Mouse (Mus musculus): ENCODE data around the gene Cenpj. TPM values are rescaled to one million over a fixed set of nuclear protein-coding genes. Genes with fewer than 3 reads are reported as not detected.

Gene Cenpj
- polyA plus RNA-seq, 1 experiment from 2014 or later, result 26.0 TPM

GRCm38 (mm10) chr14:56544946-56545345, 30.3 kb downstream of the Cenpj start:
- H3K27ac ChIP-seq (replicated peaks; ENCODE audit: low read depth, low read length), result no peak overlapping the region
- DNase-seq (ENCODE audit: low spot score), result no peak
- WGBS, result 97% methylated on average over 1 of the region's 1 CpGs
- no peak overlapping the region for H3K4me3 ChIP-seq (ENCODE audit: low read depth, low read length)
- ATAC-seq (replicated peaks; ENCODE audit: insufficient number of reproducible peaks, low FRiP score, low TSS enrichment, low read depth), result no peak
- H3K36me3 ChIP-seq (replicated peaks; ENCODE audit: control insufficient read depth, insufficient read depth, low read depth, low read length), result no peaks in the 10 kb centered on the region
- no peaks in the 10 kb centered on the region for H3K4me1 ChIP-seq (ENCODE audit: control insufficient read depth, insufficient read depth, low read length)
- no peak overlapping the region for H3K4me2 ChIP-seq (ENCODE audit: low read depth, low read length)
- H3K9ac ChIP-seq (replicated peaks; ENCODE audit: low read length), result no peak overlapping the region
- no peaks in the 10 kb centered on the region for H3K27me3 ChIP-seq (ENCODE audit: control insufficient read depth, insufficient read depth, low read length)
- H3K9me3 ChIP-seq (replicated peaks; ENCODE audit: control insufficient read depth, low read length), result no peaks in the 10 kb centered on the region

GRCm38 (mm10) chr14:56530788-56531187, 44.4 kb downstream of the Cenpj start:
- Histone ChIP-seq H3K4me2 (ENCODE audit: low read depth, low read length) (no peak overlapping the region), H3K27me3 (ENCODE audit: control insufficient read depth, insufficient read depth, low read length) (no peaks in the 10 kb centered on the region), H3K4me1 (ENCODE audit: control insufficient read depth, insufficient read depth, low read length) (no peaks in the 10 kb centered on the region), H3K9ac (replicated peaks; ENCODE audit: low read length) (no peak overlapping the region), H3K9me3 (replicated peaks; ENCODE audit: control insufficient read depth, low read length) (no peaks in the 10 kb centered on the region), H3K36me3 (replicated peaks; ENCODE audit: control insufficient read depth, insufficient read depth, low read depth, low read length) (no peaks in the 10 kb centered on the region; the same call in 1 of the 2 replicates), H3K4me3 (ENCODE audit: low read depth, low read length) (no peak overlapping the region), H3K27ac (replicated peaks; ENCODE audit: low read depth, low read length) (no peak overlapping the region)
- DNase-seq (ENCODE audit: low spot score) (no peak), ATAC-seq (replicated peaks; ENCODE audit: insufficient number of reproducible peaks, low FRiP score, low TSS enrichment, low read depth) (no peak)
- 79% methylated on average over 2 of the region's 2 CpGs for WGBS

GRCm38 (mm10) chr14:56514775-56515174, 60.5 kb downstream of the Cenpj start:
- WGBS, result 78% methylated on average over 2 of the region's 2 CpGs

GRCm38 (mm10) chr14:56512084-56512483, 63.1 kb downstream of the Cenpj start:
- Histone ChIP-seq H3K27me3 (ENCODE audit: control insufficient read depth, insufficient read depth, low read length) (no peaks in the 10 kb centered on the region), H3K36me3 (replicated peaks; ENCODE audit: control insufficient read depth, insufficient read depth, low read depth, low read length) (no peaks in the 10 kb centered on the region), H3K27ac (replicated peaks; ENCODE audit: low read depth, low read length) (no peak overlapping the region), H3K9me3 (replicated peaks; ENCODE audit: control insufficient read depth, low read length) (no peaks in the 10 kb centered on the region), H3K4me3 (ENCODE audit: low read depth, low read length) (no peak overlapping the region), H3K4me2 (ENCODE audit: low read depth, low read length) (no peak overlapping the region), H3K4me1 (ENCODE audit: control insufficient read depth, insufficient read depth, low read length) (no peaks in the 10 kb centered on the region), H3K9ac (replicated peaks; ENCODE audit: low read length) (no peak overlapping the region)
- DNase-seq (ENCODE audit: low spot score) (peak; percentile 59), ATAC-seq (replicated peaks; ENCODE audit: insufficient number of reproducible peaks, low FRiP score, low TSS enrichment, low read depth) (no peak)
- WGBS, result 27% methylated on average over 6 of the region's 6 CpGs

More at GRCm38 (mm10) chr14:56514775-56515174, 60.5 kb downstream of the Cenpj start:
- Histone ChIP-seq H3K9me3 (replicated peaks; ENCODE audit: control insufficient read depth, low read length) (no peaks in the 10 kb centered on the region), H3K27ac (replicated peaks; ENCODE audit: low read depth, low read length) (no peak overlapping the region), H3K4me3 (ENCODE audit: low read depth, low read length) (no peak overlapping the region), H3K36me3 (replicated peaks; ENCODE audit: control insufficient read depth, insufficient read depth, low read depth, low read length) (no peaks in the 10 kb centered on the region), H3K4me1 (ENCODE audit: control insufficient read depth, insufficient read depth, low read length) (no peaks in the 10 kb centered on the region), H3K4me2 (ENCODE audit: low read depth, low read length) (no peak overlapping the region), H3K27me3 (ENCODE audit: control insufficient read depth, insufficient read depth, low read length) (no peaks in the 10 kb centered on the region), H3K9ac (replicated peaks; ENCODE audit: low read length) (no peak overlapping the region)
- ATAC-seq (replicated peaks; ENCODE audit: insufficient number of reproducible peaks, low FRiP score, low TSS enrichment, low read depth) (no peak), DNase-seq (ENCODE audit: low spot score) (no peak)

- Histone ChIP-seq H3K9ac (replicated peaks; ENCODE audit: low read length) (no peak overlapping the region), H3K27me3 (ENCODE audit: control insufficient read depth, insufficient read depth, low read length) (no peaks in the 10 kb centered on the region), H3K9me3 (replicated peaks; ENCODE audit: control insufficient read depth, low read length) (no peaks in the 10 kb centered on the region), H3K4me1 (ENCODE audit: control insufficient read depth, insufficient read depth, low read length) (no peaks in the 10 kb centered on the region), H3K4me3 (ENCODE audit: low read depth, low read length) (no peak overlapping the region), H3K27ac (replicated peaks; ENCODE audit: low read depth, low read length) (no peak overlapping the region), H3K4me2 (ENCODE audit: low read depth, low read length) (no peak overlapping the region), H3K36me3 (replicated peaks; ENCODE audit: control insufficient read depth, insufficient read depth, low read depth, low read length) (no peaks in the 10 kb centered on the region)
- DNase-seq (ENCODE audit: low spot score) (no peak), ATAC-seq (replicated peaks; ENCODE audit: insufficient number of reproducible peaks, low FRiP score, low TSS enrichment, low read depth) (no peak)
- 73% methylated on average over 3 of the region's 3 CpGs for WGBS
Measured at GRCm38 (mm10) chr14:56506743-56507142, 68.5 kb downstream of the Cenpj start.

- ATAC-seq (replicated peaks; ENCODE audit: insufficient number of reproducible peaks, low FRiP score, low TSS enrichment, low read depth) (no peak), DNase-seq (ENCODE audit: low spot score) (no peak)
Measured at GRCm38 (mm10) chr14:56502407-56502806, 72.8 kb downstream of the Cenpj start.

GRCm38 (mm10) chr14:56489806-56490205, 85.4 kb downstream of the Cenpj start:
- DNase-seq (ENCODE audit: low spot score), result no peak
- no peaks in the 10 kb centered on the region for H3K36me3 ChIP-seq (replicated peaks; ENCODE audit: control insufficient read depth, insufficient read depth, low read depth, low read length)
- no peaks in the 10 kb centered on the region for H3K27me3 ChIP-seq (ENCODE audit: control insufficient read depth, insufficient read depth, low read length)
- no peak overlapping the region for H3K4me3 ChIP-seq (ENCODE audit: low read depth, low read length)
- H3K27ac ChIP-seq (replicated peaks; ENCODE audit: low read depth, low read length), result no peak overlapping the region
- H3K4me1 ChIP-seq (ENCODE audit: control insufficient read depth, insufficient read depth, low read length), result no peaks in the 10 kb centered on the region
- ATAC-seq (replicated peaks; ENCODE audit: insufficient number of reproducible peaks, low FRiP score, low TSS enrichment, low read depth), result no peak
- H3K4me2 ChIP-seq (ENCODE audit: low read depth, low read length), result no peak overlapping the region
- no peaks in the 10 kb centered on the region for H3K9me3 ChIP-seq (replicated peaks; ENCODE audit: control insufficient read depth, low read length)
- no peak overlapping the region for H3K9ac ChIP-seq (replicated peaks; ENCODE audit: low read length)

More at GRCm38 (mm10) chr14:56502407-56502806, 72.8 kb downstream of the Cenpj start:
- WGBS, result 57% methylated on average over 4 of the region's 4 CpGs
- Histone ChIP-seq H3K4me1 (ENCODE audit: control insufficient read depth, insufficient read depth, low read length) (no peaks in the 10 kb centered on the region), H3K27me3 (ENCODE audit: control insufficient read depth, insufficient read depth, low read length) (no peaks in the 10 kb centered on the region), H3K9ac (replicated peaks; ENCODE audit: low read length) (no peak overlapping the region), H3K4me2 (ENCODE audit: low read depth, low read length) (no peak overlapping the region), H3K36me3 (replicated peaks; ENCODE audit: control insufficient read depth, insufficient read depth, low read depth, low read length) (no peaks in the 10 kb centered on the region), H3K27ac (replicated peaks; ENCODE audit: low read depth, low read length) (no peak overlapping the region), H3K4me3 (ENCODE audit: low read depth, low read length) (no peak overlapping the region), H3K9me3 (replicated peaks; ENCODE audit: control insufficient read depth, low read length) (no peaks in the 10 kb centered on the region)

All from embryonic facial prominence, embryonic 11.5 days (tissue).